Mouse (Mus musculus) megakaryocyte, embryonic 14.5 days (primary cell): Measurements from ENCODE around the gene Defb29.

ENCODE experiments used
- FLI1 ChIP-seq: IDR thresholded peaks from 2 replicates; pipeline ENCODE4 v1.6.1; 2012; ENCODE audit warnings: low read length, inconsistent platforms, mixed read lengths
- GATA1 ChIP-seq: IDR thresholded peaks from 3 replicates; pipeline ENCODE4 v1.6.1; 2012; ENCODE audit warnings: mixed read lengths, low read length, inconsistent platforms, borderline replicate concordance

DNA sequence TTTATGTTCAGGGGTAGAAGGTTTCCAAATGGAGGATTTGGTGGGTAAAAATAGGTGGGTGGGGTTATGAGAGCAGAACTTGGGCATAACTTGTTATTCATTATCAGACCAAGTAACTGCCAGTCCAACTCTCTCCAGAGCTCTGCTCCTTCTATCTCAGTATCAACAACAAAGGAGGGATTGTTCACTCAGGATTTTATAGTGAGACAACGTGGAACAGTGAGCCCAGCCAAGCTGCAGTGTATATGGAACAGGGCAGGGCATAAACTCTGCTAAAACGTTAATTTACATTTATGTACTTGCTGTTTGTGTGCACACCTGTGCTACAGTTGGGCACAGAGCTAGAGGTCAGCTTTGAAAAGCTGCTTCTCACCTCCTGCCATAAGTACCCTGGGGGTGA, 48.6 kb upstream of the Defb29 start:
- no peak for TF ChIP-seq GATA1
- no peak for TF ChIP-seq FLI1
